Mouse (Mus musculus) v-Abl transformed pro-B cells (cell line): ENCODE measurements around the gene Gm17581.

Experiments
- in situ Hi-C, 2 experiments: fragments of 400-800 bp; cut with MboI; formaldehyde crosslinking; loops; one replicate each; pipeline ENCODE4 v1.15.1; 2025; ENCODE audit not compliant: unreplicated experiment in 2 of 2

Gm17581 gene

GRCm38 (mm10) chr2:155694564-155694963 lies 41.1 kb downstream of the Gm17581 start:
- in situ Hi-C loops = no loop called here

- in situ Hi-C loops = no loop called here
These were observed 42.5 kb downstream of the Gm17581 start for GRCm38 (mm10) chr2:155693136-155693535.

DNA sequence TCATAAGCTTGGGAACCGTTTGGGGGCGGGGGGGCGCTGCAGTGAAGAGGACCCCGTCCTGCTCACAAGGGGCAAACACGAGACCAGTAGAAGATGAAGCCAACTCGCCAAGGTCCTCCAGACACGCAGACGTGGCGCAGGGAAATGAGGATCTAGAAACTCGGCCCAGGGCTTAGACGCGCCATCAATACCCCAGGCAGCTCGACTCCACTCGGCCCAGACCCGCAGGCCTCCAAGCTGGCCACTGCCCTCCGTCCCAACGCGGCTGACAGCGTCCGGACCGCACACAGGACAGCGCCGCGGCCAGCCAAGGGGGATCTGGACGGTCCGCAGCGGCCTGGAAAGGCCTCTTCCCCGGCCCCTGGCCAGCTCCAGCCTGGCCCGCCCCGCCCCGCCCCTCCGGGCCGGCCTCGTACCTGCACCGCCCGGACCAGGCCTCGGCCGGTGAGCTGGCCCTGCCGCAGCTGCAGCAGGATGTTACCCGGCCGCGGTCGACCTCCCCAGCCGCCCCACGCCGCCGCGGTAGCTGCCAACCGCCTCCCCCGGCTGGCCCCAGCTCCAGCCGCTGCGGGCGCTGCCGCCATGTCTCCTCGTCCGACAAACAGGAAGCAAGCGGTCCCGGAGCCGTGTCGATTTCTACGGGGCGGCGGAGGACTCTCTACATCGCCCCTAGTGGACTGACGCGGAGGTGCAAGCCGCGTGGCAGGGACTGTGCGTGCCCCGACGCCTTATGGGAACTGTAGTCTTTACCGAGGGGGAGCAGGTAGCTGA lies 43.8 kb downstream of the Gm17581 start, which contains the start of gene Trpc4ap:
Trpc4ap (minus strand) TSS at position 662 of the 771 bp plus-strand sequence.
- in situ Hi-C loops = no loop called here

DNA sequence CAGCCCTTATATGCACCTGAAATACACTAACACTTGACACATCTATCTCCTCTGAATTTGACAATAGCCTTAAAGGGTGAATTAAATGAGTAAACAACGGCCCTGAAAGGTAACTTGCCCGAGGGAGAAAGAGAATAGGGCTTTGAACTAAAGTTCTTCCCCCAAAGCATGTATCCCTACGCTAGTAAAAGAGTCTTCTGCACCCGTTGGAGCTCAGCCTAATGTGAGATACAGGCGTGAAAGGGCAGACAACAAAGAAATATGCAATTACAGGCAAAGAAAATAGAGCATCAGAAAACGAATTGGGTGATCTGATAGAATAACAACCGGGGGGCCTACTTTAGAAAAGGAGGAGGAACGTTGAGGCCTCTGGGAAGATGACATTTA lies 44.3 kb downstream of the Gm17581 start:
- in situ Hi-C loops = no loop called here

DNA sequence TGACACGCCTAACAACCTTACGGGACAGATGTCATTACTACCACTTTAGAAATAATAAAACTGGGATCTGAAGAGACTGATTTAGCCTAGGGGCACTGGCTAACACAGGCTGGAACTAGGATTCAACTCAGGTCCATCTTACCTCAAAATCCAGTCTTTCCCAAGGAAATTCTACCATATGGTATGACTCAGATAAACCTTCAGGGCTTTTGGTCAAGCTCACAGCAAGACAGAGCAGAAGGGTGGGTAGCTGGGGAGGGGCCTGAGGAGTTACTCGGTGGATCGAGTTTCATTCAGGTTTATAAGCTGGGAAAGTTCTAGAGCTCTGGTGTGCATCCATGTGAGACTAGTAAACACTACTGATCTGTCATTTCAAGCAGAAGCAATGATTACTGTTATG lies 46.5 kb downstream of the Gm17581 start:
- in situ Hi-C loops = no loop called here

DNA sequence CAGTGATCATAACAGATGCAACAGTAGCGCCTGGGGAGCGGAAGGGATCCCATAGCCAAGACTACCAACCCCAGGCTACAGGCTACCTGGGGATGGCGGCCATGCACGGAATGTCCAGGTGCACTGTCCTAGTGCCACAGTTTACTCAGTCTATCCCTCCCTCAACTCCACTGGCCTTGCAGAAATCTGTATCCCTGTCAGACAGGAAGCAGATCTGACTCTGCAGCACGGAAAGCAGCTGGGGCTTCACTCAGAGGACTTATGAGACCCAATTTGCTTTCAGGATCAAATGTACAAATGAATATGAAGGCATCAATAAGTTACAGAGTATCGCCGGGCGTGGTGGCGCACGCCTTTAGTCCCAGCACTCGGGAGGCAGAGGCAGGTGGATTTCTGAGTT lies 47.9 kb downstream of the Gm17581 start:
- in situ Hi-C loops = no loop called here

DNA sequence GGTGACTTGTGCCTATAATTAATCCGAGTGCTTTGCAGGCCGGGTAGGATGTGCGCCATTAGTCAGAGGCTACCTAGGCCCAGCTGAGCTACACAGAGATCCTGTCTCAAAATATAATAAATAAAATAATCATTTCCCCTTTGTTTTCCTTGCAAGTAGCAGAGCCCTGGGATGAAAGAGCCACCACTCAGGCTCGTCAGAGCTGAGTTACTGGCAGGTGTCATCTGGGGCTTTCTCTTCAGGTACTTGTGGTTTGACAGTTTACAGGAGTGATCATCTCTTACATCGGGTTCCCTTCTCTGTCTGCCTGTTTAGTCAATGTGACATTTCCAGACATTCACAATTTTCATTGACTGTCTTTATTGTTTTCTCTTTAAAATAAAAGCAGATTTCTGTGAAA lies 49.1 kb downstream of the Gm17581 start:
- in situ Hi-C loops = no loop called here
